Mouse (Mus musculus) cortical plate, adult 2 months (tissue): ENCODE measurements around the gene Otor.

ENCODE experiments used
- CTCF ChIP-seq: fragments of 200-500 bp; IDR thresholded peaks from 2 replicates; pipeline ENCODE4 v1.5.1; 2011; ENCODE audit warnings: mild to moderate bottlenecking, control low read depth, low read length; ENCODE audit not compliant: insufficient read depth; ENCODE audit errors: extremely low read depth
- POLR2A ChIP-seq: fragments of 200-500 bp; IDR thresholded peaks from 2 replicates; pipeline ENCODE4 v1.6.1; 2011; ENCODE audit warnings: mild to moderate bottlenecking, low read length, control low read depth; ENCODE audit not compliant: insufficient read depth; ENCODE audit errors: extremely low read depth

- TF ChIP-seq CTCF (no peak), POLR2A (no peak)
Observed at GRCm38 (mm10) chr2:143084852-143085397, 6.7 kb downstream of the Otor start.
